Mouse (Mus musculus) layer of hippocampus, adult 2 months (tissue): ENCODE results near the gene Gnpat. TPM values are rescaled to one million over a fixed set of nuclear protein-coding genes. Genes with fewer than 3 reads are reported as not detected.
A peak's percentile ranks its signal among the peaks of the same experiment; 100 is the strongest.

Experiments
- DNase-seq, 2 experiments: peaks; one replicate each; pipeline ENCODE4 v3.0.0; 2022; ENCODE audit warnings: low spot score in 2 of 2
- H3K27ac ChIP-seq: fragments of 200-600 bp; 2 replicates; pipeline ENCODE4 v1.8.1; 2022
- H3K4me3 ChIP-seq: fragments of 200-600 bp; 2 replicates; pipeline ENCODE4 v1.8.1; 2022; ENCODE audit warnings: mild to moderate bottlenecking
- CTCF ChIP-seq: fragments of 200-600 bp; conservative IDR thresholded peaks from 2 replicates; pipeline ENCODE4 v1.8.1; 2022; ENCODE audit warnings: antibody characterized with exemption, mild to moderate bottlenecking, moderate library complexity
- total RNA-seq, 2 experiments: library from RNA; stranded (reverse); gene quantifications; 2 replicates each; pipeline ENCODE4 v1.2.3; 2021

Gene Gnpat
- total RNA-seq, 2 experiments from 2014 or later, result 64.3 to 68.0 TPM

DNA sequence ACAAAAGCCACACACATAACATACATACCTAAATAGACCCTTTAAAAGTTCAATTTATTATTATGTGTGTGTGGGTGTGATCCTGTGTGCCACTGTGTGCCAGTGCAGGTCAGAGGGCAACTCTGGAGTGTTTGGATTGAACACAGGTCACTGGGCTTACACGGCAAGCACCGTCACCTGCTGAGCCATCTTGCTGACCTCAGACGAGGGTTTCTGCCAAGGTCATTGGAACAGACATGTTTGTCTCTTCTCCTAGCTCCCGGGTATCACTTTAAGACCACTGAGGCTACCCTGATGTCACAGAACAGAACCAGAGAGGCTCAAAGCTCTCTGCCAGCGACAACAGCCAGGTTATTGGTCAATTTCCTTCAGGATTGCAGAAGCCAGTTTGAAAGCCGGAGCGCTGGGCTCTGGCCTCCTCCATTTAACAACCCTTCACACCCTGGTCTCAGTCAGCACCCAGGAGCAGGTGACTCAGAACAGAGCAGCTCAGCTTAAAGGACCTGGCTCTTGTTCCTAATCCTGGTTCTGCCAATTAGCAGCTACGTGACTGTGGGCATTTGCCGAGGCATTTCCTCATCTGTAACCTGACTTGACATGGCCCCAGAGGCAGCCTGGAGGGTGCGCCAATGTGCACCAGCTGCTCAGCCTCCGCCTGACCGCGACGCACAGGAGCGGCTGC lies 61.3 kb downstream of the Gnpat start:
- Histone ChIP-seq H3K4me3 (no peak overlapping the region), H3K27ac (no peak overlapping the region)
- no peak for TF ChIP-seq CTCF
- DNase-seq, result no peak

DNA sequence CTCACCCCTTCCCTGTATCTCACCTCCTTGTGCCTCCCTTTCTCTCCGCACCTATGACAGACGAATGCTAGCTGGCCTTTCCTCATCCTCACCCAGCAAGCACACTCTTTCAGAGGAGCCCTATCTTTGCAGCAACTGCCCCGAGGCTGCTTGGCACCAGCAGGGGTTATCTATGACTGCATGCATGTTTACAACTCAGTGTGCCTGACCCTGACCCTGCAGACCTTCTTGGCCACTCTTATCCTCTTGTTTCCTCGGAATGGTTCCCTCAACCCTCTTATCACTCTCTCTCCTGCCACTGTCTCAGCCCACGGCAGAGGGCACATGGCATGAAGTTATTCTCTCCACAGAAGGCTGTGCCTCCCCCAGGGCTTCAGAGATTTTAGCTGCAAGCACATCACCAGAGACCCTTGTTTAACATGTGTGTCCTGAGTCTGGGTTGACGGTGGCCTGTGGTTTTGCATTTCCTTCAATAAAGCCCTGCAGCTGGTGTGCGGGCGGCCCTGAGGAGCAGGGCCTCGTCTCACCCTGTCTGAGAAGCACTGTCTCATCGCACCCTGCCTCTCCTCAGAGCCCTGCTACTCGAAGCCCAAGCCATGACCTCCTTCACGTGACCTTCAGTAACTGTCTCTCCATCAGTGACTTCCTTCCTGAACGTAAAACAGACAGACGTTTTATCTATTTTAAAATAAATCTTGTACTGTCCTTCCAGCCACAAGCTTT lies 62.9 kb downstream of the Gnpat start:
- Histone ChIP-seq H3K4me3 (no peak overlapping the region), H3K27ac (no peak overlapping the region)
- no peak for TF ChIP-seq CTCF
- no peak for DNase-seq

DNA sequence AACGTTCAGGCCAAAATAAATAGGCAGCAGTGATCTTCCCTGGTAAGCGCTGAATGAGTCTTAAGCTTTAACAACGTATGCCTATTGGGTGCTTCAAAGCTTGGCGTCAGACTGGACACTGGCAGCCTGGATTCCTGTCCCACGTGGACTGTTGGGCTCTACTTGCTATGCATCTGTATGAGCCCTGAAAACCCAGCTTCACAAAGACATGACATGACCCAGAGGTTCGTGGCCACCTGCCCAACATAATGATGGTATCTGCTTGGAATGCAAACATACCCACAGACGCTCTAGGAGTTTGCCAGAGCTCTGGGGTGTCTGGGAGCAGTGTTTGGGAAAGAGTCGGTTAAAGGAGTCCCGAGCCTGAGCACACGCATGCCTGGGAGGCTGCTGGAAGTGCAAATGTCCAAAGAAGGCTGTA lies 63.5 kb downstream of the Gnpat start:
- H3K27ac ChIP-seq, result peak overlapping the region; percentile 28; the same call in 1 of the 2 replicates
- no peak overlapping the region for H3K4me3 ChIP-seq
- DNase-seq, result no peak
- no peak for TF ChIP-seq CTCF

DNA sequence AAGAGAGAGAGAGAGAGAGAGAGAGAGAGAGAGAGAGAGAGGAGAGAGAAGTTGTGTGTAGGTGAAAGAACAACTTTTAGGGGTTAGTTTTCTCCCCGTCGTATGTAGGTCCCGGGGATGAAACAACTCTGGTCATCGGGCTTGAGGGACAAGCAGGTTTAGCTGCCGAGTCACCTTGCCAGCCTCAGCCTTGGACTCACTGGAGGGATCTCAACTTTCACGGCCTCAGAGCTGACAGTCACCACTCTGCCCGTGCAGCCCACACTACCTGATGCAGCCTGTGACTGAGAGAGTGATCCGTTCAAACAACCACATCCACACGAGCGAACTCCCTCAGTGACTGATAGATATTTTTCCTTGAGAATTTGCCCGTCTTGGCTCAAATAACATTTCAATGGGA lies 66.2 kb downstream of the Gnpat start:
- no peak for DNase-seq
- Histone ChIP-seq H3K27ac (no peak overlapping the region), H3K4me3 (no peak overlapping the region)
- TF ChIP-seq CTCF, result no peak

DNA sequence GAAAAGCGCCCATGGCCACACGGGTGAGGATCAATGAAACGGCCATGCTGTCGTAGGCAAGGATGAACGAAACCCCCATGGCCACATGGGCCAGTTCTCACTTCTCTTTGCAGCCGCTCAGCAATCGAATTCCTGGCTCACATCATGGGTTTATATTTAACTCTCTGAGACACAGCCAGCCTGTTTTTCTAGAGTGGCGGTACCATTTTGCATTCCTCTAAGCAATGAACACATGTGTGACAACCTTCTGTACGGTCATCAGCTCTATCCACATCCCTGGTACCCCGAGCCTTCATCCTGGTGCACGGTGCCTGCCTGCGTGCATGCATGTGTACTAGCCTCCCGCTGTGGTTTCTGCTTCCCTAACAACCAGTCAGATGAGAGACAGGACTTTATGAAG lies 67.3 kb downstream of the Gnpat start:
- Histone ChIP-seq H3K27ac (peak overlapping the region; percentile 43; the same call in 1 of the 2 replicates), H3K4me3 (no peak overlapping the region; the same call in 1 of the 2 replicates)
- no peak for TF ChIP-seq CTCF
- no peak for DNase-seq

DNA sequence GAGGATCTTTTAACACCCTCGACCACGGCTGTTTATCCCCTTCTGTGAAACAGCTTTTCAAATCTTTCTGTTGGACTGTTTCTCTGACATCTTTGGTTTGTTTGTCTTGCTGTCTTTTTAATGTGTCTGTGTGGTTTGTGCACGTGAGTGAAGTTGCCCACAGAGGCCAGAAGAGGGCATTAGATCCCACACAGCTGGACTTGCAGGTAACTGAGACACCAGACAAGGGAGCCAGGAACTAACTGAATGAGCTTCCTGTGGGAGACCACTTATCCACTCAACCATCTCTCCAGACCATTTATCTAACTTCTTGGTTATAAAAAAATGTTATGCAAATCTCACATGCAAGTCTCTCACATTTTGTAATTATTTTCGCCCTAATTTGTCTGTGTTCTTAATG lies 67.8 kb downstream of the Gnpat start:
- Histone ChIP-seq H3K27ac (peak overlapping the region; percentile 43; the same call in 1 of the 2 replicates), H3K4me3 (no peak overlapping the region)
- no peak for DNase-seq
- TF ChIP-seq CTCF, result peak; percentile 53

DNA sequence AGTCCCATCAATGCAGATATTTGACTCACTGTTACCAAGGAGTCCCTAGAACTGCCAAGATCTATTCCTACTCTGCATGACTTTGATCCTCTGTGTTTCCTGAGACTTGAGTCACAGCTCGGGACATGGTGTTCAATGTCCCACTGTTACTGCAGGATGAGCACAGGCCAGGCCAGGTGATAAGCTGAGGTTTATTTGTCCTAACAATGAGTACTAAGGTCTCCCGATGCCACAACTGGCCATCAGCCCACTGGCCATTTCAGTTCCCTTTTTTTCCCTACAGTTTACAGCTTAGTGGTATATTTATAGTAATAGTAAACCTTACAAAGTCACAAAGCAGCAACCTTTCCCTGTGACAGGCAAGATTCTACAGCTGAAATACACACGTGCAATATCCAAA lies 69.6 kb downstream of the Gnpat start:
- Histone ChIP-seq H3K4me3 (no peak overlapping the region), H3K27ac (no peak overlapping the region)
- TF ChIP-seq CTCF, result no peak
- no peak for DNase-seq

DNA sequence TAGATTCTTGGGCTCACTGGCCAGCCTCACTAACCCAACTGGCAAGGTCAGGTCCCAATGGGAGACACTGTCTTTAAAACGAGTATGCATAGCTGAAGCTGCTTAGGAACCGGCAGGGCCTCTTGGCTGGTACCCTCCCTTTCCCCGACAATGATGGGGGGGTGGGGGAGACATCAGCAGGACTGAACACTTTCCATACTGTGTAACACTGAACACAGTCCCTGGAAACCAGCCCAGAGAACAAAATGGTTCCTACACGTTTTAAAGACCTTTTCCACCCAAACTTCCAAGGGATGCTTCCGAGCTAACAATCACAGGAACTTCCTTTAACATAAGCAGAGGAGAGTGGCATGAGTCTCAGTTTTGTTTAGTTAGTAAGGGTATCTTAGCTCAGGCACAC lies 72.3 kb downstream of the Gnpat start:
- Histone ChIP-seq H3K27ac (no peak overlapping the region), H3K4me3 (no peak overlapping the region)
- TF ChIP-seq CTCF, result no peak
- DNase-seq, result no peak

DNA sequence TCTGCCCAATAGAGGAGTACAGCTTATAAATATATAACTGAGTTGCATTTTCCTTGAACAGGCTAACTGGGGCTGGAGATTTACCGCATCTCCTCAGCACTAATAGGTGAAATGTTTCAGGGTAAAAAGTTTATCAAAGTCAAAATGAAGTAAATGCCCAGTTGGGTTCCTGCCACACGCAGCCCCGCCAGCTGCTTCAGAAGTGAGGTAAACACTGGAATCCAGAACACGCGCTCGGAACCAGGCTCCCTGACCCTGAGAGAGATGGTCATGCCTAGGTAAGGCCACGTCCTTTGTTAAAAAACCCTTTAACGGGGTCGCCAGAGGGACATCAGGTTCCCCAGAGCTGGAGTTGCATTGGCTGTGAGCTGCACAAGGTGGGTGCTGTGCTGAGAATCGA lies 73.9 kb downstream of the Gnpat start:
- Histone ChIP-seq H3K4me3 (no peak overlapping the region), H3K27ac (no peak overlapping the region)
- no peak for DNase-seq
- no peak for TF ChIP-seq CTCF

DNA sequence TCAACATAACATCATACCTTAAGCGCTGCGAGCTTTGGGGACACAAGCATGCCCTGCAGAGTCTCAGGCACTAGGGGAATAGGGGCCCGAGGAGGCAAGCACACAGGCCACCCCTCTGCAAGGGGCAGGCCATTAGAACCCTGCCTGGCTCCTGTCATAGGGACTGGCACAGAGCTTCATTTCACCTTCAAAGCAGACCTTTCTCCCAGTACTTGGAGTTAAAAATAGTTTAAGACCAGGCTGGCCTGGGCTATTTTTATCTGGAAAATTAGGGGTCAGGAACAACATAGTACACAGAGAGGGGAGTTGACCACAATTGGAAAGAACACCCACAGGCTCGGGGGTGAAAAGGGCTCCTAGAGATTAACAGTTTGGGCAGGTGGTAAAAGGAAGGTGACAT lies 74.5 kb downstream of the Gnpat start:
- Histone ChIP-seq H3K4me3 (no peak overlapping the region), H3K27ac (no peak overlapping the region)
- TF ChIP-seq CTCF, result no peak
- no peak for DNase-seq

Other genes with a start within 250 kb of the Gnpat start
- gene 2310022B05Rik, start 199.7 kb upstream of the Gnpat start, total RNA-seq, result 10 to 100 TPM; 76.5 to 77.4 TPM
- 10 to 100 TPM; 49.6 to 51.6 TPM for gene Ttc13, start 141.1 kb upstream of the Gnpat start, total RNA-seq
- 10 to 100 TPM; 10.7 to 13.4 TPM for gene Arv1, start 140.9 kb upstream of the Gnpat start, total RNA-seq
- under 1 TPM; 0.27 to 0.54 TPM for gene Fam89a, start 111.2 kb upstream of the Gnpat start, total RNA-seq
- 1 to 10 TPM; 2.9 to 3.1 TPM for gene Trim67, start 69.9 kb upstream of the Gnpat start, total RNA-seq
- gene 2810004N23Rik, start 87 bp downstream of the Gnpat start, total RNA-seq, result 10 to 100 TPM; 21.8 to 24.8 TPM
- 10 to 100 TPM; 35.6 TPM for gene Exoc8, start 34.7 kb downstream of the Gnpat start, total RNA-seq
- gene Sprtn, start 34.9 kb downstream of the Gnpat start, total RNA-seq, result 10 to 100 TPM; 16.8 to 17.6 TPM
- 10 to 100 TPM; 60.3 to 65.9 TPM for gene Egln1, start 86.3 kb downstream of the Gnpat start, total RNA-seq
- gene Tsnax, start 150.0 kb downstream of the Gnpat start, total RNA-seq, result 100 to 1,000 TPM; 150 to 154 TPM
- 1 to 10 TPM; 5.6 to 6.1 TPM for gene Disc1, start 191.2 kb downstream of the Gnpat start, total RNA-seq